Mouse (Mus musculus): ENCODE measurements around the gene Pde2a.
"Not testable (repeated sequence)": the region's sequence is repeated elsewhere in the genome, so short reads cannot be mapped to it uniquely, and the experiment has no call there.

The Pde2a gene

GRCm38 (mm10) chr7:101550686-101551485 is 129.4 kb downstream of the Pde2a start:
- intact Hi-C loops (cut with DNase I): no loop called here

GRCm38 (mm10) chr7:101551530-101551929 is 130.0 kb downstream of the Pde2a start:
- intact Hi-C loops (cut with DNase I): no loop called here

DNA sequence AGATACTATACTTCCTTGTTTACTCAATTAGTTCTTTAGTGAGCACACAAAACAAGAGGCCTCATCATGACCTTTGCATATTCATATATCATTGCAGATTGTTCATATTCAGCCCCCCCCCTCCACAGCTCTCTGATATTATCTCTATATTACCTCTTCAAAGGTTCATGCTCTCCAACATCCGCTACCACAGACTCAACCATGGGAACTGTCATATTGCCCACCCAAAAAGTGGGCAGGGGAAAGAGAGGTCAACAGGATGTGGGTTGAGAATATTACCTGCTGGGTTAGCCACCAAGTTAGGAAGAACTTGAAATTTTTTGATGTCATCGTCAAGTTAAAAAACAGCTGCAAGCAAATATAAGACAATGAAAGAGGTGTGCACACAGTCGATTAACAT is 134.0 kb downstream of the Pde2a start:
- intact Hi-C loops (cut with DNase I): not testable (repeated sequence)

DNA sequence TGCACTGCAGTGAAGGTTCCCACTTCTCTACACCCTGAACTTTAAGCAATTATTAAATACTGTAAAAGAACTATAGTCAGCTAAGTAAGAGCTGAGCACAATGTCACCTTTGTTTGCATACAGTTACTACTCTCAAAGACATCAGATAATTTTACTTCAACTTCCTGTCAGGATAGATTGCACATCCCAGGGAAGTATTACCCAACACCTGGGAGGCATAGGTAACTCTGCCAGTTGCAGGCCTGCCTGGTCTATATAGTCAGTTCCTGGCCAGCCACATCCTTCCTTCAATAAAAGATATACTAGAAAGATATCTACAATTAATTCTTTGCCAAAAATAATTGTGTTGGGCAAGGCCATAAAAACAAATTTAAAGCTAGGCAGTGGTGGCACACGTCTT is 135.9 kb downstream of the Pde2a start:
- intact Hi-C loops (cut with DNase I): no loop called here

DNA sequence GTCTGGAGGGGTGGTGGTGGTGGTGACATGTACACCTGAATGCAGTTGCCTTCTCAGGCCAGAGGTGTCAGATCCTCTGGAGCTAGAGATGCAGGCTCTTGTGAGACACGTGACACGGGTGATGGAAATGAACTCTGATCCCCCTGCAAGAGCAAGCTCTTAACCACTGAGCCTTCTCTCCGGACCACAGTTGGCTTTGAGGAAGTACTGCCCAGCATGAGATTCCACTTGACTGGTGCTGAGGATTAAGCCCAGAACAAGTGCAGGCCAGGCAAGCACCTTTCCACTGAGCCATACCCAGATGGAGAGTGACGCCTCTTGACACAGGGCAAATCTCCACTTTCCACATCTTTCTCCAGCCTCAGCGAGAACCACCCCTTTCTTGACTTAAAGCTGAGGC is 137.9 kb downstream of the Pde2a start:
- intact Hi-C loops (cut with DNase I): not testable (repeated sequence)

Small RNA genes within 50 kb of the gene (microRNA-seq; reads per million reads assigned to microRNA genes)
- gene Mir139: 21,129 to 52,670 reads per million in 2 experiments

All from adrenal gland (tissue).